Mouse (Mus musculus): ENCODE measurements around the gene Clcn1. TPM values are rescaled to one million over a fixed set of nuclear protein-coding genes. Genes with fewer than 3 reads are reported as not detected.

Gene Clcn1
- total RNA-seq, 2 experiments from 2014 or later, result 2.7 to 3.7 TPM

DNA sequence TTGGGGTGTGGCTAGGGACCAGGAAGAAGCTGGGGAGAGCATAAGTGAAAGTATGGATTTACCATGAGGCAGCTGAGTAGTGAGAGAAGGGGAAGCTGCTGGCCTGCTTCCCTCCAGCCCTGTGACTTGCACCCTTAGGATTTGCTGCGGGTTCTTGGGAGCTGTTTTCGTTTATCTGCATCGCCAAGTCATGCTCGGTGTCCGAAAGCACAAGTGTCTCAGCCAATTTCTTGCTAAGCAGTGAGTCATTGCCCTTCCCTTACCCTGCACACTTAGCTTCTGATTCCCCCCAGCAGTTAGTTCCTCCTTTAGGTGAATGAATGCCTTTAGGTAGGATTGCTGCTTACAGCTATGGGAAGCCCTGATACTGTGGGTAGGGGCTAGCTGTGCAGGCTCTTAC lies 12.9 kb downstream of the Clcn1 start:
- no peak for DNase-seq (ENCODE audit: low spot score in 2 of 2)

DNA sequence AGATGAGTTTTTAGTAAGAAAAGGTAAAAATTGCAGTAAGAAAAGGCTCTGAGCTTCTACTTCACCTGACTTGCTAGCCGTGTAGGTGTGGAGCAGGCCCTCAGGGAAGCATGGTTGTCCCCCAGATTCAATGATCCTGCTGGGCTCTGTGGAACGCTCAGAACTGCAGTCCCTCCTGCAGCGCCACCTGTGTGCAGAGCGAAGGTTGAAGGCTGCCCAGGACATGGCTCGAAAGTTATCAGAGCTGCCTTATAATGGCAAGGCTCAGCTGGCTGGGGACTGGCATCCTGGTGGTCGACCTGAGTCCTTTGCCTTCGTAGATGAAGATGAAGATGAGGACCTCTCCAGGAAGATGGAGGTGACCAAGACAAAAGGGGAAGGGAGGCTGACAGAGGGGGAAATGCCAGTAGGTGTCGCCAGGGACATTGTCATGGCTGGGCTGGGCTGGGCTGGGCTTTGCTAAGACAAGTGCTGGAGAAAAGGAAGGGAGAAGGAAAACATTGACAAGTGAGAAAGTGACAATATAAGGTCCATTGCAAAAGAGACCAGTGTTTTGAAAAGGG lies 23.4 kb downstream of the Clcn1 start:
- DNase-seq (ENCODE audit: low spot score in 2 of 2), result no peak

DNA sequence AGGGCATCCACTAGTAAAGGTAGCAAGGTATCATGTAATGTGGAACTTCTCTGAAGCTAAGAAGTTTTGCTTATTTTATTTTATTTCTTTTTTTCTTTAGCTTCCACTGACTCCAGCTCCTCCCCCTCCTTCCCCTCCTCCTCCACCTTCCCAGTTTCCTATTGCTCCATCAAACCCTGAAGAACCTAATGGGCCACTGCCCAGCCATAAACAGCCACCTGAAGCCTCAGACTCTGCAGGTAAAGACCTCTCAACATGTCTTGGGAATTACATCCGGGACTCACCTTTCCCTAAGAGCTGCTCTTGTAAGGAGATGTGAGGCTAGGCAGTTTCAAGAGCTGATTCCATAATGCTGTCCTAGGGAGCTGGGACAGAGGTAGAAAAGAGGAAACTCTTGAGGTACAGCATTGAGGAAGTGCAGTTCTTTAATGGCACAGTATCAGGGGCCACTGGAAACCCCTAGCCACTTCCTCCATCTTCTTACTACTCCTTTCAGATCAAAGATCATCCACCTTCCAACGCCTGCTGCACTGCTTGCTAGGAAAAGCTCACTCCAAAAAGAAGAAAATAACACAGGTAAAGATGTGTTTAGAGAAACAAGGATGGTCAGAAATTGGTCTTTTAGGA lies 24.1 kb downstream of the Clcn1 start:
- no peak for DNase-seq (ENCODE audit: low spot score in 2 of 2)

GRCm38 (mm10) chr6:42318293-42318692 lies 31.8 kb downstream of the Clcn1 start:
- DNase-seq (ENCODE audit: low spot score in 2 of 2), result no peak

- no peak for DNase-seq (ENCODE audit: low spot score in 2 of 2)
These were observed 37.0 kb downstream of the Clcn1 start for GRCm38 (mm10) chr6:42323371-42324066.

DNA sequence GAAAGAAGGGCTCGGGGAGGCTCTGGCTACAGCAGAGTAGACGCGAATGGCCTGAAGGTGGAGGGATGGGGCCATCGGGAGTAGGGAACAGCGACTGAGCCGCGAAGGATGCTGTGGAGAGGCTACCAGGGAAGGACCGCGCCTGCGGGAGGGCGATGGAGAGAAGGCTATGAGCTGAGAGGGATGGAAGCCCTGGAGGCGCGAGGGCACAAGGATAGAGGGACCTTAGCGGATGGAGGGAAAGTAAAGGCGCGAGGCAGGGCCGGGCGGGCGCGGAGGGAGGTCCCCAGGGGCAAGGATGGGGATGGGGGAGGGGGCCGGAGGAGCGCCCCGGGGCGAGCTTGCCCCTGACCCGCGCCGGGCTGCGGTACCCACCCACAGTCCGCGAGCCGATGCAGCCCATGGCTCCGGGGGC lies 37.6 kb downstream of the Clcn1 start:
- peak in 1 of 2 experiments; percentile 42 for DNase-seq (ENCODE audit: low spot score in 2 of 2)

DNA sequence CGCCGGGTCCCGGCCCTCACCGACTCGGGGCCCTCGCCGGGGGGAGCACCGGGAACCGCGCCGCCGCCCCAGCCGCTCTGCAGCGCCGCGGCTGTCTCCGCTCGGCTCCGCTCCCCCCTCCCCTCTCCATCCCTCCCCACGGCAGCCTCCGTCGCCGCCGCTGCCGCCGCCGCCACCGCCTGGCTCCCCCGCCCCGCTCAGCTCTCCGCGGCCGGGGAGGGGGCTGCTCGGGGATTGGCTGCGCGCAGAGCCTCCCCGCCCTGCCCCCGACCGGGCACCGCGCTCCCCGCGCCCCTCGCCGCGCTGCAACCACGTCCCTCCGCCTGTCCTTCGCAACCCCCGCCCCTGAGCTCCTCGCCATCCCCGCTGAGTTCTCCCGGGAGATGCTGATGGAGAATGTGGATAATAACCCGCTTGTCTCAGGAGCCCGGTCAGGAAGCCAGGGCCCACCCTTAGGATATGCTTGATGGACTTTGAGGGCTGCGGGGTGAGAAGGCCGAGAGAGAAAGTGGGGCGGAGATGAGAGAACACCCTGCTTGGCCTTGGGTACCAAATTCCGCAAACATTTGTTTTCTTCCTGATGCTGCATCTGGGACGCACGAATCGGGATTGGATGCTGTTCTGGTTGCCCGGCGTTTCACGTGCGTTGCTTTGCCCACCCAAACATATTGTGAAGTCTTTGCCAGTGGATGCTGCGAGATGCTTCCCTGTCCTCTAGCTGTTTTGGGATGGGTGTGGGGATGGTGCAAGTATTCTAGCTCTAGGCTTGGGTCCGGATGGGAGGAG lies 38.2 kb downstream of the Clcn1 start, which contains the start of gene Fam131b:
Fam131b (minus strand) TSS at position 162 of the 786 bp plus-strand sequence.
- peak; percentile 62 to 75 for DNase-seq (ENCODE audit: low spot score in 2 of 2)

GRCm38 (mm10) chr6:42325268-42325609 lies 38.8 kb downstream of the Clcn1 start:
- DNase-seq (ENCODE audit: low spot score in 2 of 2), result peak; percentile 82 to 84

- no peak for DNase-seq (ENCODE audit: low spot score in 2 of 2)
These were observed 40.0 kb downstream of the Clcn1 start for GRCm38 (mm10) chr6:42326509-42326908.

- no peak for DNase-seq (ENCODE audit: low spot score in 2 of 2)
These were observed 42.3 kb downstream of the Clcn1 start for GRCm38 (mm10) chr6:42328757-42329156.

DNA sequence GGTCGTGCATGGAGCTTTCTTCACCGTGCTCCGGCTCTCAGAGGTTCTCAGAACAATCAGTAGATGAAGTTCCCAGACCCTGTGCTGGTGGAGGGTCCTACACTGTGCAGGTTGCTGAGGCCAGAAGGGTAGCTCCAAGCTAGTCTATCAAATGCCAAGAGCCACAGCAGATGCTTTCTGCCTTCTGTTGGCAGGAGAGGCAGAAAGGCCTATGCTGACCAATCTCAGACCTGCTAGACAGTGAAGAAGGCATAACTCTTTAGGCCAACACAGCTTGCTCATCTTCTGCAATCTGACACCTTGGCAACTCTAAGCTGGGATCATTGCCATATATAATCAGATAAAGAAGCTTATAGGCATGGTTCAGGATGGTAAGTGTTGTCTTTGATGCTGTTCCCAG lies 43.7 kb downstream of the Clcn1 start:
- no peak for DNase-seq (ENCODE audit: low spot score in 2 of 2)

GRCm38 (mm10) chr6:42330946-42331345 lies 44.5 kb downstream of the Clcn1 start:
- no peak for DNase-seq (ENCODE audit: low spot score in 2 of 2)

DNA sequence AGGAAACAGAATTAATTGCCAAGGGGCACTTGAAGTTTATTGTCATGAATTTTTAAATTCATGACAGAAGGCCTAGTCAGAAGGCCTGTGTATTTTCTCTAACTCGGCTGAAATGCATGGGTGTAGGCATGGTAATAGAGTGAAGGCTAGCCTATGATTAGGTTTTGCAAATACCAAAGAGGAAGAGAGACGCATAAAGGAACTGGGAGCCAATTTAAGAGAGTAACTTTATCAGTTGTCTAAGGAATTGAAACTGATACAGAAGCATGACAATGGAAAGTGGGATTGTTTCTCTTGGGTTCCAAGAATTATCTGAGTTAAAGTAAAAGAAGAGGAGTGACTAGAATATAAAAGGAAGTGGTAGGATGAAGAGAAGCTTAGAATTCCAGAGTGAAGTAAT lies 52.7 kb downstream of the Clcn1 start:
- DNase-seq (ENCODE audit: low spot score in 2 of 2), result no peak

- DNase-seq (ENCODE audit: low spot score in 2 of 2), result no peak
These were observed 53.5 kb downstream of the Clcn1 start for GRCm38 (mm10) chr6:42339981-42340380.

DNA sequence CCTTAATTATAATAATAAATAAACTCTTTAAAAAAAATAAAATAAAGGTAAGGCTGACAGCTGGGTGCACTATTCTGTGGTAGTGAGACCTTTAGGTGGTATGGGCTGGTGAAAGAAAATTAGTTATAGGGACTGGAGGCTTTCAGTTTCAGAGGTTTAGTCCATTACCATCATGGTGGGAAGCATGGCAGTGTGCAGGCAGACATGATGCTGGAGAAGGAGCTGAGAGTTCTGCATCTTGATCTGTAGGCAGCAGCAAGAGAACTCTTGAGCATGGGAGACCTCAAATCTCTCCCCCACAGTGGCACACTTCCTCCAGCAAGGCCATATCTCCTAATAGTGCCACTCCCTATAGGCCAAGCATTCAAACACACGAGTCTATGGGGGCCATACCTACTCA lies 55.7 kb downstream of the Clcn1 start:
- no peak for DNase-seq (ENCODE audit: low spot score in 2 of 2)

GRCm38 (mm10) chr6:42343361-42344120 lies 57.1 kb downstream of the Clcn1 start:
- DNase-seq (ENCODE audit: low spot score in 2 of 2), result peak in 1 of 2 experiments; percentile 67

DNA sequence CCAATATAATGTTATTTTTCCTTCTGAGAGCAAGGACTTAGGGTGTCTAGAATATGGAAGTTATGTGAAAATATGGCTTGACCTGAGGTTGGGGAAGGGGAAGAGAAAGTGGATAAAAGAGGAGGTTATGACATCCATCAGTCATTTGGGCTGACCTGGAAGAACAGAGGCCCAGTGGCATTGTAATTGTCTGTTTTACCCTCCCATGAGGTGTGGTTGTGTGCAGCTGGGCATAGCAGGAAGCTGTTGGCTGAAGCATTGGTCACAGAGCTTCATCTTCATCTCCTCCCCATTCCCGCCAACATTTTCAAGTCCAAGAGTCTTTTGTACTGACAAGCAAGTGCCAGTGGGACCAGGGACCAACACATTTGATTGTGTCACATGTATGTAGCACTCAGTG lies 57.8 kb downstream of the Clcn1 start:
- no peak for DNase-seq (ENCODE audit: low spot score in 2 of 2)

DNA sequence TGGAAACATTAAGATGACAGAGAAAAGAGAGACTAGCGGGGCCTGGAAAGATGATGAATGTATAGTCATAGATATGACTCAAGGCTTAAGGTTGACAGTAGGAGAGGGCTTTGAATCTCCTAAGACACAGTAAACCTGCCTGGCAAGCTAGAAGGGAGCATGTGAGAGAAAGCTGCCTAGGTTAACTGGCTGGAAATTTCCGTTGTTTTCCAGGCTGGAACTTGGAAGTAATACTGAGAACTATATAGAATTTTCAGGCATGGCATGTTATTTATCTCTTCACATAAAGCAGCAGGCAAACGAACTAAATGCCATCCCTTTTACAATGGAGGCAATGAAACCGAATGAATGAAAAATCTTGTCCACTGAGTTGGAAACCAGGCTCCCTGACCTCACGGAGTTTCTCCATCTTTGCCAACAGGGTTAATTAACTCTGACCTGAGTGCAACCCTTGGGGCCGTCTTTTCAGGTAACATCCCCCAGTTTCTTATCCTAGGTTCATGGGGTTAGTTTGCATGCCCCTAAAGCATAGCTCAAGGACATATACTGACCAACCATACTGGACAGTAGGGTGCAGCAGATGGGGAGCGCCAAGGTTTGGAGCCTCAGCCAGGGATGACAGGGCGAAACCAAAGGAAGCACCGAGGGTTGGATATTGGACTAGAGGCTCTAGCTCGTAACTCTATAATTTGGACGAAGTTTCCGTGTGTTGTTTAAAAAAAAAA lies 62.0 kb downstream of the Clcn1 start:
- DNase-seq (ENCODE audit: low spot score in 2 of 2), result no peak

GRCm38 (mm10) chr6:42349006-42349425 lies 62.5 kb downstream of the Clcn1 start:
- DNase-seq (ENCODE audit: low spot score in 2 of 2), result peak; percentile 58 to 63

DNA sequence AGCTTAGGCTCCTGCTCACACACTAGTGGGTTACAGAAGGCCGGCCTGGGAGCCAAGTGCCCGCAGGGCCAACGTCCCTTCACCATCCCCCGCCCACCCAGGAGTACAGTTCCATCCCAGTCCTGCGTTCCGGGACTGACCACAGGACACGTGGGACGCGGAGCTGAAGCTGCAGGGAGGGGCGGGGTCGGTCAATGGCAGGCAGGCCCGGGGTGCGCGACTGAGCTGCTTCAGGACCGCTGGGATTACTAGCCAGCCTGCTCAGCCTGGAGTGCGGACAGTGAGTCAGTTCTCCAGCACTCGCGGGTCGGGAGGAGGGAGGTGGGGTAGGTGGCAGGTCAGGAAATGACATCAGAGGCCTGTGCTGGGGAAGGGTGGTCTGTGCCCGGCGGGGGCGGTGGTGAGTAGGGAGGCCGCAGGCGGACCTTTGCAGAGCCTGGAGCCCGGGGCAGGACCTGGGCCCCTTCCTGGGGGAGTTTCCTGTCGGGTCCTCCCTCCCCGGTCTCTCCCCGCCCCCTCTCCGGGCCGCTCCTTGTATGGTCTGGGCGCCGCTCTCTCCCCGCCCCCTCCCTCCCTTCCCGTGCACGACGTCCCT lies 63.0 kb downstream of the Clcn1 start, which contains the start of gene Zyx:
Zyx (plus strand) TSS at position 205 of the 595 bp plus-strand sequence.
- peak; percentile 83 for DNase-seq (ENCODE audit: low spot score in 2 of 2)
